Mouse (Mus musculus): Measurements from ENCODE around the gene Trim65. TPM values are rescaled to one million over a fixed set of nuclear protein-coding genes. Genes with fewer than 3 reads are reported as not detected.

Gene Trim65
- total and polyA plus RNA-seq, 2 experiments from 2014 or later, result 2.7 to 5.9 TPM

GRCm38 (mm10) chr11:116162146-116162545, 31.2 kb upstream of the Trim65 start:
- H3K27me3 ChIP-seq (ENCODE audit: control insufficient read depth, insufficient read depth, low read length), result no peaks in the 10 kb centered on the region
- no peak overlapping the region for H3K4me3 ChIP-seq (ENCODE audit: low read depth, low read length)
- ATAC-seq (ENCODE audit: insufficient read depth, low read depth) (no peak), DNase-seq (ENCODE audit: low spot score) (no peak)
- H3K4me2 ChIP-seq (ENCODE audit: low read depth, low read length), result no peak overlapping the region
- H3K27ac ChIP-seq (ENCODE audit: low read depth), result no peak overlapping the region
- no peaks in the 10 kb centered on the region for H3K9me3 ChIP-seq (replicated peaks; ENCODE audit: control insufficient read depth, low read length)
- H3K36me3 ChIP-seq (replicated peaks; ENCODE audit: control insufficient read depth, insufficient read depth, low read length), result peaks cover 39% of the 10 kb centered on the region
- no peak overlapping the region for H3K9ac ChIP-seq (replicated peaks; ENCODE audit: low read depth, low read length)
- 68% methylated on average over 10 of the region's 10 CpGs for WGBS
- H3K4me1 ChIP-seq (ENCODE audit: control insufficient read depth, insufficient read depth), result peaks cover 8% of the 10 kb centered on the region
- no peak for TF ChIP-seq CTCF (IDR thresholded peaks at IDR 0.05; ENCODE audit: low read depth)
- TF ChIP-seq EP300 (IDR thresholded peaks at IDR 0.05; ENCODE audit: low read depth), result no peak

DNA sequence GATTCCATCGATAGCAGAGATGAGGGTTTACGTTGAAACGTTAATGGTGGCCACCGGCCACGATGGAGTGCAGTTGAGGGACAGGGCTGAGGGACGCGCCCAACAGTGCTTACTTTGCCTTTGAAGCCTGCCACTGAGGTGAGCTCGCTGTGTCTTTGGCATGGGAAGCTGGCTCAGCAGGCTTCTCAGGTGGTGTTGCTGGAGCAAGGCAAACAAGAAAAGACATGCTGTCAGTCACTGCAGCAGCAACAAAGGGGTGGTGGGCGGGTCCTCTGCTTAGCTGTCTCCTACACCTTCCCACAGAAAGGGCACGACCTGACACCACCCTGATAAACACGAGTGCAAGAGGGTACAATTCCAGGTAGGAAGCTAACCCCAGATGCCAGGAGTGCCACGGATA, 30.4 kb upstream of the Trim65 start:
- no peaks in the 10 kb centered on the region; the same call in 1 of the 2 replicates for H3K4me1 ChIP-seq (ENCODE audit: control insufficient read depth, insufficient read depth)
- no peak for TF ChIP-seq EP300 (IDR thresholded peaks at IDR 0.05; ENCODE audit: low read depth)
- TF ChIP-seq CTCF (IDR thresholded peaks at IDR 0.05; ENCODE audit: low read depth), result no peak
- H3K27me3 ChIP-seq (ENCODE audit: control insufficient read depth, insufficient read depth, low read length), result no peaks in the 10 kb centered on the region
- H3K4me3 ChIP-seq (ENCODE audit: low read depth, low read length), result no peak overlapping the region
- H3K9me3 ChIP-seq (replicated peaks; ENCODE audit: control insufficient read depth, low read length), result no peaks in the 10 kb centered on the region
- no peak overlapping the region for H3K4me2 ChIP-seq (ENCODE audit: low read depth, low read length)
- peaks cover 39% of the 10 kb centered on the region for H3K36me3 ChIP-seq (replicated peaks; ENCODE audit: control insufficient read depth, insufficient read depth, low read length)
- WGBS, result 68% methylated on average over 12 of the region's 12 CpGs
- DNase-seq (ENCODE audit: low spot score) (no peak), ATAC-seq (ENCODE audit: insufficient read depth, low read depth) (no peak)
- no peak overlapping the region for H3K9ac ChIP-seq (replicated peaks; ENCODE audit: low read depth, low read length)
- no peak overlapping the region for H3K27ac ChIP-seq (ENCODE audit: low read depth)

DNA sequence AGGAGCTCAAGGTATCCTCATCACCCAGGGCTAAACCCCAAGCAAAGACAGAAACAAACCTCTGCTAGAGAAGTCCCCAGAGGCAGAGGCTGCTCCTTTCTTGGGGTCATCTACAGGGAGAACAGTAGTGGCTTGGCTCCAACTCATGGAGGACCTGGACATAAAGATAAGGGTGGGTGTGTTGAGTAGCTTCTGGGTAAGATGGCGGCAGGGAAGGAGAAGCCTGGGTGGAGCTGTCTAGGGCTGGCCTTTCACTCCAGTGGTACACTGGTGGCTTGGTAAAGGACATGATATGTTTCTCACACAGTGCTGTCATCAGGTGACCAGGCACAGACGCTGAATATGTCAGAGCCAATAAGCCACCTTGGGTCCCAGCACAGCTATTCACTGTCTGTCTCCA, 20.0 kb upstream of the Trim65 start:
- DNase-seq (ENCODE audit: low spot score) (no peak), ATAC-seq (ENCODE audit: insufficient read depth, low read depth) (no peak)
- WGBS, result 81% methylated on average over 2 of the region's 2 CpGs
- H3K4me2 ChIP-seq (ENCODE audit: low read depth, low read length), result no peak overlapping the region
- H3K4me1 ChIP-seq (ENCODE audit: control insufficient read depth, insufficient read depth), result no peaks in the 10 kb centered on the region
- no peaks in the 10 kb centered on the region for H3K27me3 ChIP-seq (ENCODE audit: control insufficient read depth, insufficient read depth, low read length)
- no peak overlapping the region for H3K27ac ChIP-seq (ENCODE audit: low read depth)
- H3K9me3 ChIP-seq (replicated peaks; ENCODE audit: control insufficient read depth, low read length), result no peaks in the 10 kb centered on the region
- no peak overlapping the region for H3K4me3 ChIP-seq (ENCODE audit: low read depth, low read length)
- peaks cover 67% of the 10 kb centered on the region for H3K36me3 ChIP-seq (replicated peaks; ENCODE audit: control insufficient read depth, insufficient read depth, low read length)
- no peak overlapping the region for H3K9ac ChIP-seq (replicated peaks; ENCODE audit: low read depth, low read length)
- TF ChIP-seq CTCF (IDR thresholded peaks at IDR 0.05; ENCODE audit: low read depth) (no peak), EP300 (IDR thresholded peaks at IDR 0.05; ENCODE audit: low read depth) (no peak)

DNA sequence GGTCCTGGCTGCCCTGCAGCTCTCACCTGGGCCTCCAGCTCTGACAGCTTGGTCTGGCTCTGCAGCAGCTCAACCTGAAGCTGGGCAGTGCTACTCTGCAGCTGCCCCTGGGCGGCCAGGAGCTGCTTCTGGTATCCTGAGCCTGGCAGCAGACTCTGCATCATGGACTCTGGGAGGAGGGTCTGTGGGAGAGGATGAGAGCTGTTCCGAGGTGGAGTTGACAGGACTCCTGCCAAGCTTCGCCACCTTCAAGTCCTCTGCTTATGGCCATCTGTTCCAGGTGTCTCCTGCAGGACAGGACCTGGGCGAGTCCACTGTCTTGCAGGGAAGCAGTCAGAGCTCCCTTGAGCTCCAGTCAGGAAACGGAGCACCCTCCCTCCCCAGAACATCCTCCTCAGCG, 18.4 kb upstream of the Trim65 start:
- ATAC-seq (ENCODE audit: insufficient read depth, low read depth) (no peak), DNase-seq (ENCODE audit: low spot score) (no peak)
- no peaks in the 10 kb centered on the region for H3K4me1 ChIP-seq (ENCODE audit: control insufficient read depth, insufficient read depth)
- H3K4me2 ChIP-seq (ENCODE audit: low read depth, low read length), result no peak overlapping the region
- H3K9ac ChIP-seq (replicated peaks; ENCODE audit: low read depth, low read length), result no peak overlapping the region
- TF ChIP-seq EP300 (IDR thresholded peaks at IDR 0.05; ENCODE audit: low read depth), result no peak
- no peak overlapping the region for H3K4me3 ChIP-seq (ENCODE audit: low read depth, low read length)
- H3K27ac ChIP-seq (ENCODE audit: low read depth), result no peak overlapping the region
- H3K36me3 ChIP-seq (replicated peaks; ENCODE audit: control insufficient read depth, insufficient read depth, low read length), result peaks cover 82% of the 10 kb centered on the region
- no peaks in the 10 kb centered on the region for H3K9me3 ChIP-seq (replicated peaks; ENCODE audit: control insufficient read depth, low read length)
- WGBS, result 74% methylated on average over 6 of the region's 6 CpGs
- H3K27me3 ChIP-seq (ENCODE audit: control insufficient read depth, insufficient read depth, low read length), result no peaks in the 10 kb centered on the region

DNA sequence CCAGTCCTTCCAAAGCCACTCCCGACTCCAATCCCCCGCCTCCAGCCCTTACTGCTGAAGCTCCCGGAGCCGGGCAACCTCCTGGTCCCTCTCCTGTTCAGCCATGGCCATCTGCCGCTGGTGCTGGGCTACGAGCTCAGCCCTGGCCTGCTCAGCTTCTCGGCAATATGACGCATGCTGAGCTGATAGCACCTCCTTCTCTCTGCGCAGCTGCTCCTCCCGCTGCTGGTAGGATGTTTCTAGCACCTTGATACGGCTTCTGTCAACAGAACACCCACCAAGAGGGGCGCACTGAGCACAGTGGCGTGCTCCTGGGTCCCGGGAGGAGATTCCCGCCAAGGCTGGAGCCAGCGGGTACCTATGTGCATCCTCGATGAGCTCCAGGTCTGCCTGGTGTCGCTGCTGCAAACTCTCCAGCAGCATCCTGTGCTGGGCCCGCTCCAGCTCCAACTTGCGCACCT, 17.9 kb upstream of the Trim65 start:
- H3K36me3 ChIP-seq (replicated peaks; ENCODE audit: control insufficient read depth, insufficient read depth, low read length), result peaks cover 79% of the 10 kb centered on the region
- no peaks in the 10 kb centered on the region for H3K9me3 ChIP-seq (replicated peaks; ENCODE audit: control insufficient read depth, low read length)
- no peak for DNase-seq (ENCODE audit: low spot score)
- H3K27me3 ChIP-seq (ENCODE audit: control insufficient read depth, insufficient read depth, low read length), result no peaks in the 10 kb centered on the region
- H3K27ac ChIP-seq (ENCODE audit: low read depth), result no peak overlapping the region
- WGBS, result 53% methylated on average over 20 of the region's 20 CpGs
- TF ChIP-seq CTCF (IDR thresholded peaks at IDR 0.05; ENCODE audit: low read depth) (no peak), EP300 (IDR thresholded peaks at IDR 0.05; ENCODE audit: low read depth) (no peak)
- H3K4me2 ChIP-seq (ENCODE audit: low read depth, low read length), result no peak overlapping the region
- no peak for ATAC-seq (ENCODE audit: insufficient read depth, low read depth)
- H3K4me3 ChIP-seq (ENCODE audit: low read depth, low read length), result no peak overlapping the region
- no peak overlapping the region for H3K9ac ChIP-seq (replicated peaks; ENCODE audit: low read depth, low read length)
- no peaks in the 10 kb centered on the region for H3K4me1 ChIP-seq (ENCODE audit: control insufficient read depth, insufficient read depth)

- ATAC-seq (ENCODE audit: insufficient read depth, low read depth), result no peak
- peaks cover 69% of the 10 kb centered on the region for H3K36me3 ChIP-seq (replicated peaks; ENCODE audit: control insufficient read depth, insufficient read depth, low read length)
Measured at GRCm38 (mm10) chr11:116146294-116146985, 15.5 kb upstream of the Trim65 start.

More at GRCm38 (mm10) chr11:116146294-116146985, 15.5 kb upstream of the Trim65 start:
- Histone ChIP-seq H3K27ac (ENCODE audit: low read depth) (no peak overlapping the region), H3K4me2 (ENCODE audit: low read depth, low read length) (no peak overlapping the region), H3K4me3 (ENCODE audit: low read depth, low read length) (no peak overlapping the region), H3K27me3 (ENCODE audit: control insufficient read depth, insufficient read depth, low read length) (no peaks in the 10 kb centered on the region), H3K4me1 (ENCODE audit: control insufficient read depth, insufficient read depth) (no peaks in the 10 kb centered on the region), H3K9me3 (replicated peaks; ENCODE audit: control insufficient read depth, low read length) (no peaks in the 10 kb centered on the region), H3K9ac (replicated peaks; ENCODE audit: low read depth, low read length) (no peak overlapping the region)
- 77% methylated on average over 25 of the region's 25 CpGs for WGBS
- no peak for TF ChIP-seq EP300 (IDR thresholded peaks at IDR 0.05; ENCODE audit: low read depth)
- TF ChIP-seq CTCF (IDR thresholded peaks at IDR 0.05; ENCODE audit: low read depth), result no peak
- no peak for DNase-seq (ENCODE audit: low spot score)

All from heart, postnatal 0 days (tissue).